Mouse (Mus musculus) myocyte (in vitro differentiated cells): Measurements from ENCODE around the gene Magix. TPM values are rescaled to one million over a fixed set of nuclear protein-coding genes. Genes with fewer than 3 reads are reported as not detected.

ENCODE experiments used
- H3K27me3 ChIP-seq: one replicate; pipeline ENCODE4 v1.6.1; 2011; ENCODE audit not compliant: control insufficient read depth, insufficient read depth, insufficient read length
- H3K36me3 ChIP-seq: one replicate; pipeline ENCODE4 v1.6.1; 2011; ENCODE audit not compliant: control insufficient read depth, insufficient read depth
- H3K4me2 ChIP-seq: one replicate; pipeline ENCODE4 v1.6.1; 2011; ENCODE audit warnings: low read depth, control low read depth
- H3K4me3 ChIP-seq: one replicate; pipeline ENCODE4 v1.5.1; 2011; ENCODE audit warnings: mild to moderate bottlenecking, control low read depth, moderate library complexity
- H3K79me2 ChIP-seq: one replicate; pipeline ENCODE4 v1.6.1; 2011; ENCODE audit not compliant: control insufficient read depth, insufficient read depth
- H3ac ChIP-seq: one replicate; pipeline ENCODE4 v1.6.1; 2011; ENCODE audit not compliant: control insufficient read depth, insufficient read length
- CEBPB ChIP-seq: IDR thresholded peaks from 2 replicates; pipeline ENCODE4 v1.6.1; 2011; ENCODE audit warnings: mild to moderate bottlenecking, moderate library complexity; ENCODE audit not compliant: poor library complexity, insufficient read depth, severe bottlenecking
- E2F4 ChIP-seq: IDR thresholded peaks from one replicate; pipeline ENCODE4 v1.6.1; 2011; ENCODE audit warnings: mild to moderate bottlenecking, control low read depth, moderate library complexity; ENCODE audit not compliant: insufficient read depth
- MAX ChIP-seq: IDR thresholded peaks from one replicate; pipeline ENCODE4 v1.6.1; 2011; ENCODE audit warnings: low read depth, mild to moderate bottlenecking, control low read depth
- MYOD1 ChIP-seq, 3 experiments: IDR thresholded peaks; one replicate each; pipeline ENCODE4 v1.6.1; 2011; ENCODE audit warnings: control low read depth in 2 of 3, low read depth in 2 of 3, mild to moderate bottlenecking in 2 of 3, moderate library complexity in 1 of 3; ENCODE audit not compliant: insufficient read length in 2 of 3, control insufficient read depth in 1 of 3
- MYOG ChIP-seq, 3 experiments: IDR thresholded peaks; one replicate each; pipeline ENCODE4 v1.6.1; 2011; ENCODE audit warnings: control low read depth in 2 of 3, low read depth in 2 of 3, mild to moderate bottlenecking in 2 of 3; ENCODE audit not compliant: insufficient read length in 2 of 3, control insufficient read depth in 1 of 3, insufficient read depth in 1 of 3
- POLR2A ChIP-seq: IDR thresholded peaks from one replicate; pipeline ENCODE4 v1.6.1; 2011; ENCODE audit warnings: low read depth, mild to moderate bottlenecking, control low read depth, moderate library complexity; ENCODE audit not compliant: insufficient read length
- POLR2AphosphoS2 ChIP-seq: IDR thresholded peaks from one replicate; pipeline ENCODE4 v1.6.1; 2011; ENCODE audit warnings: low read depth, control low read depth; ENCODE audit not compliant: insufficient read length
- REST ChIP-seq: IDR thresholded peaks from one replicate; pipeline ENCODE4 v1.6.1; 2011; ENCODE audit warnings: mild to moderate bottlenecking, control low read depth, moderate library complexity; ENCODE audit not compliant: insufficient read depth, insufficient read length
- SRF ChIP-seq: IDR thresholded peaks from one replicate; pipeline ENCODE4 v1.6.1; 2011; ENCODE audit warnings: low read depth; ENCODE audit not compliant: control insufficient read depth, insufficient read length
- TCF12 ChIP-seq: IDR thresholded peaks from one replicate; pipeline ENCODE4 v1.6.1; 2011; ENCODE audit warnings: mild to moderate bottlenecking, control low read depth; ENCODE audit not compliant: poor library complexity, insufficient read depth, severe bottlenecking
- TCF3 ChIP-seq: IDR thresholded peaks from one replicate; pipeline ENCODE4 v1.6.1; 2011; ENCODE audit warnings: low read depth, control low read depth; ENCODE audit not compliant: insufficient read length
- USF1 ChIP-seq: IDR thresholded peaks from one replicate; pipeline ENCODE4 v1.6.1; 2011; ENCODE audit warnings: low read depth, mild to moderate bottlenecking, control low read depth, moderate library complexity
- polyA plus RNA-seq: library from polyadenylated mRNA; unstranded; fragments of >200 nt; fragmentation: generic; extraction: Trizol; gene quantifications from one replicate; pipeline ENCODE4 v1.2.1, GENCODE M21; 2012; ENCODE audit warnings: missing spikeins

Magix gene
- polyA plus RNA-seq, 1 experiment = 0.05 TPM

DNA sequence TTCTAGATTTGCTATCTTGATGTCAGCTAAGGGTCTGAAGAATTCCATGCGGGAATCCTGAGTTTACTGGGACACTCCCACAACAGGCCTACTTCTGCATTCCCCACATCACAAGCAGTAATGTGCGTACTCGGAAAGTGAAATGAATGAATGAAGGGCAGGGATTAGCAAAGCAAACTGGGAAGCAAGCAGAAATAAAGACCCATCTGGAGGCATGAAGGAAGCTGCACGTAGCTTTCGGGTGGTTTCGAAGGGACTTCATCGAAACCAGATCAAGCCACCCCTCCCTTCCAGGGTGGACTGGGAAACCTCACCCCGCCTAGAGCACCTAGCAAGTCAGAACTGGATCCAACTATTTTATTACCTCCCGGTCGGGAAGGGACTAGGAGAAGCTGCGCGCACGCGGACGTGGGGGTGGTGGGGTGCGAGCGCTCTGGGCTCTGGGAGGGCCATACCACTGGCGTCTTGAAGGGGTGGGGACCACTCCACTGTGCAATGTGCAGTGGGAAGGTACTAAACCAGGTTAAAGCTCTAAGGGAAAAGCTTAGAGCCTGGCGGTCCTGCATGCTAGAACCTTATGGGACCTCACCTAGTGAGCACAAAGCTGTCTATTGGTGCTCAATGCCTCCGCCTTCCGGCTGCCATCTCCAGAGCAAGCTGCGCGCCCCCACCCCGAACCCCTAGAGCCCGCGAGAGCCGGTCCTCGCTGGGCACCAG is 6.6 kb downstream of the Magix start:
- Histone ChIP-seq H3K79me2 (peaks cover 14% of the 10 kb centered on the region), H3K27me3 (no peaks in the 10 kb centered on the region), H3K36me3 (no peaks in the 10 kb centered on the region), H3K4me2 (peak overlapping the region; percentile 90), H3ac (no peak overlapping the region), H3K4me3 (no peak overlapping the region)
- TF ChIP-seq TCF3 = no peak
- no peak for TF ChIP-seq MAX
- TF ChIP-seq CEBPB = no peak
- TF ChIP-seq USF1 = no peak
- TF ChIP-seq REST = no peak
- no peak for TF ChIP-seq MYOG (IDR thresholded peaks at IDR 0.05; ENCODE audit: control insufficient read depth in 1 of 3, insufficient read depth in 1 of 3, insufficient read length in 2 of 3, low read depth in 2 of 3)
- no peak for TF ChIP-seq POLR2A
- no peak for TF ChIP-seq TCF12
- TF ChIP-seq POLR2AphosphoS2 = no peak
- no peak for TF ChIP-seq MYOD1 (IDR thresholded peaks at IDR 0.05; ENCODE audit: control insufficient read depth in 1 of 3, insufficient read length in 2 of 3, low read depth in 2 of 3)
- no peak for TF ChIP-seq SRF
- no peak for TF ChIP-seq E2F4

DNA sequence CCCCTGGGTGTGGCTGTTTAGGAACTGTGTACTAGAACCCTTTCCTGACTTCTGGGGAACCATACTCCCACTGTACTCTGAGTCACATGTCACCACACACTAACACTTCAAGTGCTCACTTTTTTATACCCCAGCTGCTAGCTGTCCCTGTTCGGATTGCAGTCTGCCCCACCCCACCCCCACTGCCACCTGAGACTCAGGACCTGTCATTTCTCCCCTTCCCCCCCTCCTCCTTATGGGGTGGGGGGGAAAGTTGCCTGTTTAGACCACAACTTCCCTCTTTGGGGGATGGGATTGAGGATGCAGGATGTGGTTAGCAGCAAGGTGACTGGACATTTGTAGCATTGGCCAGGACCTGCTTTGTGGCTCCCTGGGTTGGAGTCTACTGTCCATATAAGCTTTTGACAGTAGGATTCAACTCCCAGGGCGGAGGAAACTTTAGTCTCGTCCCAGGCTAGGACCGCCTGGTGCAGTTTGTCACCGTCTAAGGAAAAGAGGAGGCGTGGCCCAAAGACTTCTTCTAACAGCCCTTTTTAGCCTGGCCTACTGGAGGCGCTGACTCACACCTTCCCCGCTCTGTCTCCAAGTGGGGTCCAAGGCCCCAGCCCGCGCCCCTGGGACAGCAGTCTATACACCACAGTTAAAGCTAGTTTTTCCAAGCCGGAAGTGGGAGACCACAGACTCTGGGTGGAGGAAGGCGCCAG is 7.3 kb downstream of the Magix start:
- no peak overlapping the region for H3ac ChIP-seq
- TF ChIP-seq POLR2A (no peak), MYOD1 (IDR thresholded peaks at IDR 0.05; ENCODE audit: control insufficient read depth in 1 of 3, insufficient read length in 2 of 3, low read depth in 2 of 3) (peak in 1 of 3 experiments; percentile 40), CEBPB (no peak), USF1 (peak; percentile 18)
- H3K4me2 ChIP-seq = peak overlapping the region; percentile 90
- H3K27me3 ChIP-seq = no peaks in the 10 kb centered on the region
- peaks cover 5% of the 10 kb centered on the region for H3K36me3 ChIP-seq
- peaks cover 14% of the 10 kb centered on the region for H3K79me2 ChIP-seq
- H3K4me3 ChIP-seq = no peak overlapping the region

DNA sequence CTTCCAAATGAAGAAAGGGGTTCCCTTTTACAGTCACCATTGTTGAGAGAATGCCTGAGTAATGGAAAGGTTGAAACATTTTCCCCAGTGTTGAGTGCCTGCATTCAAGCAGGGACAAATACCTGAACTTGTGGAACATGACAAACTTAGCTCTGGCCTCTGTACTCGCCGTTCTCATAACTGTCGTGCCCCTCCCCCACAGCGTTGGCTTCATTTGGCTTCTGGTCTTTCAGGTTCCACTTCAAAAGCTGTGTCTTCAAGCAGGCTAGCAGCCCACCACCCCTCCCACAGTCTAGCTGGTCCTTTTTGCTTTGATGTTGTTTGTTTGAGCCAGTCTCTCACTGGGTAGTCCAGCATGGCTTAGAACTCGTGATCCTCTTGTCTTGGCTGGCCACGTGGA is 8.3 kb downstream of the Magix start:
- peaks cover 5% of the 10 kb centered on the region for H3K36me3 ChIP-seq
- TF ChIP-seq TCF3 (no peak), MYOG (IDR thresholded peaks at IDR 0.05; ENCODE audit: control insufficient read depth in 1 of 3, insufficient read depth in 1 of 3, insufficient read length in 2 of 3, low read depth in 2 of 3) (no peak), TCF12 (no peak), CEBPB (no peak), E2F4 (no peak), POLR2A (no peak), MYOD1 (IDR thresholded peaks at IDR 0.05; ENCODE audit: control insufficient read depth in 1 of 3, insufficient read length in 2 of 3, low read depth in 2 of 3) (no peak), POLR2AphosphoS2 (no peak), USF1 (no peak), SRF (no peak), REST (no peak), MAX (no peak)
- no peaks in the 10 kb centered on the region for H3K27me3 ChIP-seq
- peak overlapping the region; percentile 90 for H3K4me2 ChIP-seq
- H3ac ChIP-seq = no peak overlapping the region
- H3K79me2 ChIP-seq = peaks cover 14% of the 10 kb centered on the region
- H3K4me3 ChIP-seq = peak overlapping the region; percentile 62

DNA sequence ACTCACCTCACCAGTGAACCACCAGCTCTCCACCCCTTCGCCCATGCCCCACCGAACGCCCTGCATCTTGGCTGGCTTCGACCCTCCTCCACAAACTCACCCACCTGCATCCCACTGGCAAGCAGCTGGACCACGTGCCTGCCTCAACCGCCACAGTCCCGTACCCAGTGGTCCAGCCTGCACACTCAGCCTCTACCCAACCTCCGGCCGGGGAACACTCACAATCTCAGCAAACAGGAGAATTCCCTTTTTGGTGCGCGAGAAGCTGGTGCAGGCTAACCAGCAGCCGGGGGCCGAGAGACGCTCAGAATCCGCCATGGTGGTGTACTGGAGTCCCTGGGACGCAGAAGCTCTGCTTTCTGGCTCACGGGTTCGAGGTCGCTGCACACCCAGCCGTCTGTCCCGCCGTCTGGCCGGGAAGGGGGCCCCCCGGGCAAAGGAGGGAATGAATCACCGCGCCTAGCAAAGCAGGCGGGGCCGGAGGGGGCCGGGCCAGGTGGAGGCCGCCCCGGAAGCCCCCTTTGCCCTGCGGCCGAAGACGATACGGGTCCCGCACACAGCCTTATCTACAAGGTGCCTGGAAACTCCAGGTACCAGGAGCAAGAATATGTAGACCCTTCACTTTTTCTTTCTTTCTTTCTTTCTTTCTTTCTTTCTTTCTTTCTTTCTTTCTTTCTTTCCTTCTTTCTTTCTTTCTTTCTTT is 10.0 kb downstream of the Magix start, which contains the start of gene Plp2:
Gene Plp2 (minus strand): TSS at position 470 of the 703 bp plus-strand sequence.
- Histone ChIP-seq H3ac (peak within 1 kb of the TSS; percentile 33), H3K79me2 (peaks cover 14% of the 10 kb centered on the region), H3K4me3 (peak within 1 kb of the TSS; percentile 62), H3K36me3 (peaks cover 5% of the 10 kb centered on the region), H3K4me2 (peak within 1 kb of the TSS; percentile 90), H3K27me3 (no peaks in the 10 kb centered on the region)
- no peak for TF ChIP-seq REST
- TF ChIP-seq MYOG (IDR thresholded peaks at IDR 0.05; ENCODE audit: control insufficient read depth in 1 of 3, insufficient read depth in 1 of 3, insufficient read length in 2 of 3, low read depth in 2 of 3) = no peak
- TF ChIP-seq TCF3 = no peak
- no peak for TF ChIP-seq CEBPB
- peak; percentile 48 for TF ChIP-seq POLR2A
- TF ChIP-seq MYOD1 (IDR thresholded peaks at IDR 0.05; ENCODE audit: control insufficient read depth in 1 of 3, insufficient read length in 2 of 3, low read depth in 2 of 3) = peak in 1 of 3 experiments; percentile 7
- TF ChIP-seq SRF = peak; percentile 8
- no peak for TF ChIP-seq E2F4
- no peak for TF ChIP-seq POLR2AphosphoS2
- TF ChIP-seq USF1 = no peak
- no peak for TF ChIP-seq MAX
- TF ChIP-seq TCF12 = no peak
